Mouse (Mus musculus): ENCODE data around the gene Mtch1. TPM values are rescaled to one million over a fixed set of nuclear protein-coding genes. Genes with fewer than 3 reads are reported as not detected.
A peak's percentile ranks its signal among the peaks of the same experiment; 100 is the strongest.

Gene Mtch1
- polyA plus RNA-seq, 1 experiment: 134 TPM

GRCm38 (mm10) chr17:29368726-29369125 is 21.0 kb upstream of the Mtch1 start:
- Histone ChIP-seq H3K9ac (ENCODE audit: low read depth, poor library complexity, severe bottlenecking) (no peak overlapping the region), H3K27ac (ENCODE audit: insufficient read depth, low read length) (no peak overlapping the region), H3K4me3 (ENCODE audit: low read depth, low read length) (no peak overlapping the region)

DNA sequence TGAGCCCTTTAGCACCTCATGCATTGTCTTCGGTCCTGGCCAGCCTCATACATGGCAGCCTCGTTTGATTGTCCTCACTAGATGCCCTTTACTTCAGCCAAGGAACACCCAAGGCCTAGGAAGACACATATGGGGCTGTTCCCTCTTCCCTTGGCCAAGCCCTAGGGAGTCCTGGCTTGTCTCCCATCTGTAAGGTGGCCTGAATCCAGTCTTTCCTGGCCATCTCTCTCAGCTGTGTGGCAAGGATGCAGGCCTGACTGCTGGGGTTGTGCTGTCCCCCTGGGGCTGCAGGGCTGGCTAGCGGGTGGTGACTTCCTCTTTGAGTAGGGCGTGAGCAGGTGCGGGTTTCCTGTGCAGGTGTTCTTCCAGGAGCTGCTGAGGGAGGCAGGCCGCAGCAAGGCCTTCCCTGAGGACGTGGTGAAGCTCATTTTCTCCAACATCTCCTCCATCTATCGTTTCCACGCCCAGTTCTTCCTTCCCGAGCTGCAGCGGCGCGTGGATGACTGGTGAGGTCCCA is 17.4 kb upstream of the Mtch1 start:
- no peaks in the 10 kb centered on the region for H3K27me3 ChIP-seq (ENCODE audit: control insufficient read depth, insufficient read depth, low read length, poor library complexity, severe bottlenecking)
- H3K9me3 ChIP-seq (replicated peaks; ENCODE audit: control insufficient read depth, insufficient read depth, low read length, poor library complexity, severe bottlenecking): no peaks in the 10 kb centered on the region
- H3K27ac ChIP-seq (ENCODE audit: insufficient read depth, low read length): no peak overlapping the region
- no peaks in the 10 kb centered on the region for H3K36me3 ChIP-seq (ENCODE audit: control insufficient read depth, insufficient read depth, low read length, poor library complexity, severe bottlenecking)
- peaks cover 6% of the 10 kb centered on the region for H3K4me1 ChIP-seq (ENCODE audit: control insufficient read depth, insufficient read depth, low read length)
- TF ChIP-seq EP300 (IDR thresholded peaks at IDR 0.05; ENCODE audit: insufficient read depth, low read depth, low read length): no peak
- no peak for TF ChIP-seq POLR2A (IDR thresholded peaks at IDR 0.05; ENCODE audit: insufficient read depth, low read length)
- TF ChIP-seq CTCF (IDR thresholded peaks at IDR 0.05; ENCODE audit: low read depth, low read length): no peak
- no peak overlapping the region for H3K9ac ChIP-seq (ENCODE audit: low read depth, poor library complexity, severe bottlenecking)
- no peak overlapping the region for H3K4me3 ChIP-seq (ENCODE audit: low read depth, low read length)

More at GRCm38 (mm10) chr17:29368726-29369125, 21.0 kb upstream of the Mtch1 start:
- TF ChIP-seq EP300 (IDR thresholded peaks at IDR 0.05; ENCODE audit: insufficient read depth, low read depth, low read length) (no peak), POLR2A (IDR thresholded peaks at IDR 0.05; ENCODE audit: insufficient read depth, low read length) (no peak), CTCF (IDR thresholded peaks at IDR 0.05; ENCODE audit: low read depth, low read length) (no peak)
- Histone ChIP-seq H3K27me3 (ENCODE audit: control insufficient read depth, insufficient read depth, low read length, poor library complexity, severe bottlenecking) (no peaks in the 10 kb centered on the region), H3K4me1 (ENCODE audit: control insufficient read depth, insufficient read depth, low read length) (peaks cover 3% of the 10 kb centered on the region), H3K36me3 (ENCODE audit: control insufficient read depth, insufficient read depth, low read length, poor library complexity, severe bottlenecking) (no peaks in the 10 kb centered on the region), H3K9me3 (replicated peaks; ENCODE audit: control insufficient read depth, insufficient read depth, low read length, poor library complexity, severe bottlenecking) (no peaks in the 10 kb centered on the region)

- Histone ChIP-seq H3K36me3 (ENCODE audit: control insufficient read depth, insufficient read depth, low read length, poor library complexity, severe bottlenecking) (no peaks in the 10 kb centered on the region), H3K4me3 (ENCODE audit: low read depth, low read length) (no peak overlapping the region), H3K9me3 (replicated peaks; ENCODE audit: control insufficient read depth, insufficient read depth, low read length, poor library complexity, severe bottlenecking) (no peaks in the 10 kb centered on the region), H3K4me1 (ENCODE audit: control insufficient read depth, insufficient read depth, low read length) (peaks cover 3% of the 10 kb centered on the region), H3K9ac (ENCODE audit: low read depth, poor library complexity, severe bottlenecking) (no peak overlapping the region), H3K27me3 (ENCODE audit: control insufficient read depth, insufficient read depth, low read length, poor library complexity, severe bottlenecking) (no peaks in the 10 kb centered on the region), H3K27ac (ENCODE audit: insufficient read depth, low read length) (no peak overlapping the region)
- TF ChIP-seq CTCF (IDR thresholded peaks at IDR 0.05; ENCODE audit: low read depth, low read length) (no peak), POLR2A (IDR thresholded peaks at IDR 0.05; ENCODE audit: insufficient read depth, low read length) (no peak), EP300 (IDR thresholded peaks at IDR 0.05; ENCODE audit: insufficient read depth, low read depth, low read length) (no peak)
Observed at GRCm38 (mm10) chr17:29363109-29363508, 15.4 kb upstream of the Mtch1 start.

GRCm38 (mm10) chr17:29361982-29362691 is 14.4 kb upstream of the Mtch1 start:
- H3K27ac ChIP-seq (ENCODE audit: insufficient read depth, low read length): no peak overlapping the region
- no peak overlapping the region for H3K4me3 ChIP-seq (ENCODE audit: low read depth, low read length)
- TF ChIP-seq EP300 (IDR thresholded peaks at IDR 0.05; ENCODE audit: insufficient read depth, low read depth, low read length) (no peak), CTCF (IDR thresholded peaks at IDR 0.05; ENCODE audit: low read depth, low read length) (no peak), POLR2A (IDR thresholded peaks at IDR 0.05; ENCODE audit: insufficient read depth, low read length) (no peak)
- peaks cover 3% of the 10 kb centered on the region for H3K4me1 ChIP-seq (ENCODE audit: control insufficient read depth, insufficient read depth, low read length)
- H3K27me3 ChIP-seq (ENCODE audit: control insufficient read depth, insufficient read depth, low read length, poor library complexity, severe bottlenecking): no peaks in the 10 kb centered on the region
- H3K9me3 ChIP-seq (replicated peaks; ENCODE audit: control insufficient read depth, insufficient read depth, low read length, poor library complexity, severe bottlenecking): no peaks in the 10 kb centered on the region
- H3K36me3 ChIP-seq (ENCODE audit: control insufficient read depth, insufficient read depth, low read length, poor library complexity, severe bottlenecking): no peaks in the 10 kb centered on the region
- no peak overlapping the region for H3K9ac ChIP-seq (ENCODE audit: low read depth, poor library complexity, severe bottlenecking)

- no peaks in the 10 kb centered on the region for H3K36me3 ChIP-seq (ENCODE audit: control insufficient read depth, insufficient read depth, low read length, poor library complexity, severe bottlenecking)
- H3K9ac ChIP-seq (ENCODE audit: low read depth, poor library complexity, severe bottlenecking): no peak within 1 kb of the TSS
- TF ChIP-seq EP300 (IDR thresholded peaks at IDR 0.05; ENCODE audit: insufficient read depth, low read depth, low read length) (no peak), CTCF (IDR thresholded peaks at IDR 0.05; ENCODE audit: low read depth, low read length) (peak; percentile 44)
- H3K4me1 ChIP-seq (ENCODE audit: control insufficient read depth, insufficient read depth, low read length): peaks cover 3% of the 10 kb centered on the region
- no peaks in the 10 kb centered on the region for H3K9me3 ChIP-seq (replicated peaks; ENCODE audit: control insufficient read depth, insufficient read depth, low read length, poor library complexity, severe bottlenecking)
- peak within 1 kb of the TSS; percentile 39 for H3K4me3 ChIP-seq (ENCODE audit: low read depth, low read length)
- no peaks in the 10 kb centered on the region for H3K27me3 ChIP-seq (ENCODE audit: control insufficient read depth, insufficient read depth, low read length, poor library complexity, severe bottlenecking)
- H3K27ac ChIP-seq (ENCODE audit: insufficient read depth, low read length): peak within 1 kb of the TSS; percentile 32; the same call in 1 of the 2 replicates
Observed at GRCm38 (mm10) chr17:29360761-29361221, 13.1 kb upstream of the Mtch1 start, which contains the start of gene Fgd2. TSS of gene Fgd2 (plus strand) at chr17:29360914.

GRCm38 (mm10) chr17:29358928-29359327 is 11.2 kb upstream of the Mtch1 start:
- no peaks in the 10 kb centered on the region for H3K9me3 ChIP-seq (replicated peaks; ENCODE audit: control insufficient read depth, insufficient read depth, low read length, poor library complexity, severe bottlenecking)
- H3K4me1 ChIP-seq (ENCODE audit: control insufficient read depth, insufficient read depth, low read length): peaks cover 3% of the 10 kb centered on the region
- no peaks in the 10 kb centered on the region for H3K36me3 ChIP-seq (ENCODE audit: control insufficient read depth, insufficient read depth, low read length, poor library complexity, severe bottlenecking)
- no peak overlapping the region for H3K4me3 ChIP-seq (ENCODE audit: low read depth, low read length)
- H3K27ac ChIP-seq (ENCODE audit: insufficient read depth, low read length): no peak overlapping the region
- H3K27me3 ChIP-seq (ENCODE audit: control insufficient read depth, insufficient read depth, low read length, poor library complexity, severe bottlenecking): no peaks in the 10 kb centered on the region
- no peak overlapping the region for H3K9ac ChIP-seq (ENCODE audit: low read depth, poor library complexity, severe bottlenecking)
- no peak for TF ChIP-seq POLR2A (IDR thresholded peaks at IDR 0.05; ENCODE audit: insufficient read depth, low read length)
- TF ChIP-seq EP300 (IDR thresholded peaks at IDR 0.05; ENCODE audit: insufficient read depth, low read depth, low read length): no peak
